Mouse (Mus musculus) liver, embryonic 14.5 days (tissue): ENCODE data around the gene Slitrk3.

ENCODE experiments used
- CTCF ChIP-seq: IDR thresholded peaks from 2 replicates; pipeline ENCODE4 v1.5.1; 2016; ENCODE audit warnings: antibody characterized with exemption, low read depth, control low read depth
- EP300 ChIP-seq: IDR thresholded peaks from 2 replicates; pipeline ENCODE4 v1.6.1; 2016; ENCODE audit warnings: antibody characterized with exemption, low read depth

- TF ChIP-seq CTCF = no peak
- TF ChIP-seq EP300 = no peak
These were observed 54.5 kb downstream of the Slitrk3 start for GRCm38 (mm10) chr3:73002933-73003696.
